Mouse (Mus musculus): Measurements from ENCODE around the gene Slu7. TPM values are rescaled to one million over a fixed set of nuclear protein-coding genes. Genes with fewer than 3 reads are reported as not detected.

Slu7 gene
- polyA plus RNA-seq, 1 experiment from 2014 or later, result 73.6 TPM

- ATAC-seq, result no peak
- no peaks in the 10 kb centered on the region for H3K27me3 ChIP-seq
- no peak overlapping the region for H3K4me3 ChIP-seq (replicated peaks)
- H3K36me3 ChIP-seq, result no peaks in the 10 kb centered on the region
- no peaks in the 10 kb centered on the region for H3K9me3 ChIP-seq
- H3K9ac ChIP-seq (replicated peaks), result no peak overlapping the region
- no peak overlapping the region for H3K4me2 ChIP-seq (replicated peaks)
- WGBS, result 63% methylated on average over 3 of the region's 3 CpGs
- H3K27ac ChIP-seq, result no peak overlapping the region
- H3K4me1 ChIP-seq (replicated peaks), result peaks cover 12% of the 10 kb centered on the region; the same call in 1 of the 2 replicates
Measured at GRCm38 (mm10) chr11:43495532-43495931, 62.0 kb downstream of the Slu7 start.

Other genes with a start within 250 kb of the Slu7 start
- 51.2 and 54.7 TPM in 2 replicates for gene Pttg1, start 7.5 kb upstream of the Slu7 start, polyA plus RNA-seq (2015; fragmentation: Nextera tagmentation; extraction: Ambion mirVana)
- gene C1qtnf2, start 40.5 kb downstream of the Slu7 start, polyA plus RNA-seq (2015; fragmentation: Nextera tagmentation; extraction: Ambion mirVana), result 3.6 and 3.9 TPM in 2 replicates
- 20.9 and 24.2 TPM in 2 replicates for gene Ccnjl, start 95.0 kb downstream of the Slu7 start, polyA plus RNA-seq (2015; fragmentation: Nextera tagmentation; extraction: Ambion mirVana)
- gene 4933415A04Rik, start 153.3 kb downstream of the Slu7 start, polyA plus RNA-seq (2015; fragmentation: Nextera tagmentation; extraction: Ambion mirVana), result 6.6 and 7.2 TPM in 2 replicates
- not detected in 2 replicates for gene Fabp6, start 167.8 kb downstream of the Slu7 start, polyA plus RNA-seq (2015; fragmentation: Nextera tagmentation; extraction: Ambion mirVana)
- 30.1 and 36.3 TPM in 2 replicates for gene Pwwp2a, start 248.3 kb downstream of the Slu7 start, polyA plus RNA-seq (2015; fragmentation: Nextera tagmentation; extraction: Ambion mirVana)